24 mouse cellular contexts compared by ENCODE assay signal in genomic region chr2:180990347-180990746, GRCm38 (mm10). TPM values are rescaled to one million over a fixed set of nuclear protein-coding genes. Genes with fewer than 3 reads are reported as not detected.
DNase-seq lines count a peak whose midpoint lies in the region; ATAC-seq lines count a peak whose summit lies in the region.
"Had no signal": no experiment of that assay in that cellular context is flagged by ENCODE, and none has a peak within 500 bp of the region (broad histone marks: within the 10 kb centered on the region; RNA-seq: fewer than 3 reads in every experiment).

No protein-coding gene starts in this region.

- no peak overlapping the region for H3K9ac ChIP-seq in forebrain, embryonic 14.5 days (ENCODE audit: low read length)
- no peak overlapping the region for H3K9ac ChIP-seq in forebrain, embryonic 11.5 days (ENCODE audit: low read length)
- no peak overlapping the region for H3K9ac ChIP-seq in midbrain, embryonic 11.5 days (ENCODE audit: low read length)
- no peak overlapping the region for H3K9ac ChIP-seq in midbrain, embryonic 15.5 days
- no peak overlapping the region for H3K9ac ChIP-seq in forebrain, embryonic 15.5 days (replicated peaks)
- H3K9ac ChIP-seq: embryonic facial prominence, embryonic 12.5 days; hindbrain, embryonic 14.5 days had no signal

- H3K27me3 ChIP-seq in forebrain, embryonic 14.5 days (replicated peaks; ENCODE audit: control insufficient read depth, insufficient read depth, low read length), result no peaks in the 10 kb centered on the region
- no peaks in the 10 kb centered on the region for H3K27me3 ChIP-seq in forebrain, embryonic 11.5 days (ENCODE audit: control insufficient read depth, insufficient read depth, low read length)
- H3K27me3 ChIP-seq in midbrain, embryonic 11.5 days (ENCODE audit: control insufficient read depth, insufficient read depth, low read length), result no peaks in the 10 kb centered on the region
- H3K27me3 ChIP-seq in midbrain, embryonic 15.5 days (replicated peaks), result no peaks in the 10 kb centered on the region
- no peaks in the 10 kb centered on the region for H3K27me3 ChIP-seq in forebrain, embryonic 15.5 days
- H3K27me3 ChIP-seq: CH12.LX; embryonic facial prominence, embryonic 12.5 days had no signal

- ATAC-seq in forebrain, embryonic 14.5 days, result no peak
- ATAC-seq in forebrain, embryonic 11.5 days (replicated peaks; ENCODE audit: low FRiP score), result no peak
- ATAC-seq in midbrain, embryonic 11.5 days (ENCODE audit: low FRiP score), result no peak
- ATAC-seq in midbrain, embryonic 15.5 days (replicated peaks), result no peak
- no peak for ATAC-seq in forebrain, embryonic 15.5 days (replicated peaks)
- ATAC-seq: activated CD4-positive, CD25-positive, alpha-beta regulatory T cell, adult 4 months; intestine, embryonic 16.5 days; Patski had no signal

- WGBS in forebrain, embryonic 14.5 days, result 63% methylated on average over 4 of the region's 4 CpGs
- 80% methylated on average over 4 of the region's 4 CpGs for WGBS in forebrain, embryonic 11.5 days
- whole genome bisulfite sequencing in midbrain, embryonic 11.5 days, result 77% methylated on average over 4 of the region's 4 CpGs
- 59% methylated on average over 4 of the region's 4 CpGs for WGBS in midbrain, embryonic 15.5 days
- WGBS in forebrain, embryonic 15.5 days, result 49% methylated on average over 4 of the region's 4 CpGs

- no peaks in the 10 kb centered on the region for H3K9me3 ChIP-seq in forebrain, embryonic 14.5 days (replicated peaks; ENCODE audit: control insufficient read depth, low read length)
- no peaks in the 10 kb centered on the region for H3K9me3 ChIP-seq in forebrain, embryonic 11.5 days (ENCODE audit: control insufficient read depth, low read length)
- H3K9me3 ChIP-seq in midbrain, embryonic 11.5 days (ENCODE audit: control insufficient read depth, low read length), result no peaks in the 10 kb centered on the region
- H3K9me3 ChIP-seq in midbrain, embryonic 15.5 days, result no peaks in the 10 kb centered on the region
- no peaks in the 10 kb centered on the region for H3K9me3 ChIP-seq in forebrain, embryonic 15.5 days
- H3K9me3 ChIP-seq: embryonic facial prominence, embryonic 12.5 days had no signal

- H3K4me1 ChIP-seq in forebrain, embryonic 14.5 days (ENCODE audit: control insufficient read depth, insufficient read depth, low read length), result no peaks in the 10 kb centered on the region
- H3K4me1 ChIP-seq in forebrain, embryonic 11.5 days (replicated peaks; ENCODE audit: control insufficient read depth, insufficient read depth, low read length), result no peaks in the 10 kb centered on the region
- H3K4me1 ChIP-seq in midbrain, embryonic 11.5 days (ENCODE audit: control insufficient read depth, insufficient read depth, low read length), result peaks cover 7% of the 10 kb centered on the region
- 0 out of 2 replicates have a peak, but pooled peaks cover 6% of the 10 kb centered on the region for H3K4me1 ChIP-seq in midbrain, embryonic 15.5 days
- H3K4me1 ChIP-seq in forebrain, embryonic 15.5 days, result no peaks in the 10 kb centered on the region

- H3K4me2 ChIP-seq in forebrain, embryonic 14.5 days (ENCODE audit: low read length), result no peak overlapping the region
- no peak overlapping the region for H3K4me2 ChIP-seq in forebrain, embryonic 11.5 days (ENCODE audit: low read depth, low read length, severe bottlenecking)
- H3K4me2 ChIP-seq in midbrain, embryonic 11.5 days, result no peak overlapping the region
- no peak overlapping the region for H3K4me2 ChIP-seq in midbrain, embryonic 15.5 days
- H3K4me2 ChIP-seq in forebrain, embryonic 15.5 days (replicated peaks), result no peak overlapping the region
- H3K4me2 ChIP-seq: embryonic facial prominence, embryonic 12.5 days; hindbrain, embryonic 14.5 days had no signal

- no peak overlapping the region for H3K4me3 ChIP-seq in forebrain, embryonic 14.5 days (ENCODE audit: low read depth, low read length)
- no peak overlapping the region for H3K4me3 ChIP-seq in forebrain, embryonic 11.5 days (ENCODE audit: low read depth, low read length)
- no peak overlapping the region for H3K4me3 ChIP-seq in midbrain, embryonic 11.5 days (ENCODE audit: low read depth, low read length)
- H3K4me3 ChIP-seq in midbrain, embryonic 15.5 days, result no peak overlapping the region
- no peak overlapping the region for H3K4me3 ChIP-seq in forebrain, embryonic 15.5 days
- H3K4me3 ChIP-seq: embryonic facial prominence, embryonic 12.5 days had no signal

- H3K36me3 ChIP-seq in forebrain, embryonic 14.5 days (ENCODE audit: control insufficient read depth, insufficient read depth, low read length), result no peaks in the 10 kb centered on the region
- no peaks in the 10 kb centered on the region for H3K36me3 ChIP-seq in forebrain, embryonic 11.5 days (ENCODE audit: control insufficient read depth, insufficient read depth, low read length)
- H3K36me3 ChIP-seq in midbrain, embryonic 11.5 days (ENCODE audit: control insufficient read depth, insufficient read depth, low read length), result no peaks in the 10 kb centered on the region
- H3K36me3 ChIP-seq in midbrain, embryonic 15.5 days (replicated peaks), result no peaks in the 10 kb centered on the region
- no peaks in the 10 kb centered on the region for H3K36me3 ChIP-seq in forebrain, embryonic 15.5 days
- H3K36me3 ChIP-seq: embryonic facial prominence, embryonic 12.5 days had no signal

- no peak overlapping the region for H3K27ac ChIP-seq in forebrain, embryonic 14.5 days (ENCODE audit: low read depth, low read length)
- no peak overlapping the region for H3K27ac ChIP-seq in forebrain, embryonic 11.5 days (ENCODE audit: low read depth, low read length)
- H3K27ac ChIP-seq in midbrain, embryonic 11.5 days (ENCODE audit: low read depth, low read length), result no peak overlapping the region
- no peak overlapping the region for H3K27ac ChIP-seq in midbrain, embryonic 15.5 days
- H3K27ac ChIP-seq in forebrain, embryonic 15.5 days (replicated peaks), result 0 out of 2 replicates have a peak overlapping the region, but pooled peaks have one; percentile 19
- H3K27ac ChIP-seq: embryonic facial prominence, embryonic 12.5 days; hindbrain, embryonic 14.5 days had no signal

- peak; percentile 13 for DNase-seq in forebrain, embryonic 14.5 days (ENCODE audit: low spot score)
- no peak for DNase-seq in forebrain, embryonic 11.5 days (ENCODE audit: low spot score)
- DNase-seq in midbrain, embryonic 11.5 days (ENCODE audit: low spot score, missing footprints), result peak; percentile 44
- no peak for DNase-seq in adrenal gland, adult 18-20 months (ENCODE audit: low spot score in 2 of 2)
- DNase-seq: adrenal gland, adult 2 months; adrenal gland, postnatal 25 days; cerebellum, adult 11 months; cerebellum, adult 8-10 months; cerebellum, postnatal 14 days; embryo, embryonic 11 days; gastrocnemius, postnatal 36 days; heart, adult 11 months; heart, postnatal 14 days; kidney, adult 2 months had no signal

RNA-seq across cellular contexts. Expression of gene Col20a1, which starts 4.0 kb away (rescaled TPM):
- polyA plus RNA-seq in forebrain, embryonic 14.5 days (2014; fragmentation: Nextera tagmentation; extraction: Ambion mirVana), result 0.07 and 0.10 TPM in 2 replicates
- polyA plus RNA-seq in forebrain, embryonic 11.5 days (2014; fragmentation: Nextera tagmentation; extraction: Ambion mirVana), result 0.16 and 0.23 TPM in 2 replicates
- polyA plus RNA-seq in midbrain, embryonic 11.5 days (2014; fragmentation: Nextera tagmentation; extraction: Ambion mirVana), result 0.18 and 0.26 TPM in 2 replicates
- 0.11 and 0.22 TPM in 2 replicates for polyA plus RNA-seq in midbrain, embryonic 15.5 days (2015; fragmentation: Nextera tagmentation; extraction: Ambion mirVana)
- polyA plus RNA-seq in forebrain, embryonic 15.5 days (2015; fragmentation: Nextera tagmentation; extraction: Ambion mirVana), result 0.08 and 0.29 TPM in 2 replicates
- total RNA-seq in adrenal gland, adult 18-20 months (2021), result 1 to 10 TPM; 2.3 to 2.8 TPM
- total RNA-seq: common myeloid progenitor, adult 5-6 weeks had no signal

RNA-seq across cellular contexts. Expression of gene Arfgap1, which starts 23.3 kb away (rescaled TPM):
- 71.7 and 85.4 TPM in 2 replicates for polyA plus RNA-seq in forebrain, embryonic 14.5 days (2014; fragmentation: Nextera tagmentation; extraction: Ambion mirVana)
- 71.5 and 77.4 TPM in 2 replicates for polyA plus RNA-seq in forebrain, embryonic 11.5 days (2014; fragmentation: Nextera tagmentation; extraction: Ambion mirVana)
- polyA plus RNA-seq in midbrain, embryonic 11.5 days (2014; fragmentation: Nextera tagmentation; extraction: Ambion mirVana), result 38.6 and 45.7 TPM in 2 replicates
- 125 and 126 TPM in 2 replicates for polyA plus RNA-seq in midbrain, embryonic 15.5 days (2015; fragmentation: Nextera tagmentation; extraction: Ambion mirVana)
- polyA plus RNA-seq in forebrain, embryonic 15.5 days (2015; fragmentation: Nextera tagmentation; extraction: Ambion mirVana), result 103 and 106 TPM in 2 replicates
- total RNA-seq in adrenal gland, adult 18-20 months (2021), result 10 to 100 TPM; 48.1 to 53.3 TPM

RNA-seq across cellular contexts. Expression of gene Nkain4, which starts 35.8 kb away (rescaled TPM):
- 57.3 and 60.7 TPM in 2 replicates for polyA plus RNA-seq in forebrain, embryonic 14.5 days (2014; fragmentation: Nextera tagmentation; extraction: Ambion mirVana)
- polyA plus RNA-seq in forebrain, embryonic 11.5 days (2014; fragmentation: Nextera tagmentation; extraction: Ambion mirVana), result 33.5 and 36.1 TPM in 2 replicates
- 63.2 and 63.6 TPM in 2 replicates for polyA plus RNA-seq in midbrain, embryonic 11.5 days (2014; fragmentation: Nextera tagmentation; extraction: Ambion mirVana)
- polyA plus RNA-seq in midbrain, embryonic 15.5 days (2015; fragmentation: Nextera tagmentation; extraction: Ambion mirVana), result 77.0 and 94.1 TPM in 2 replicates
- 50.8 and 64.3 TPM in 2 replicates for polyA plus RNA-seq in forebrain, embryonic 15.5 days (2015; fragmentation: Nextera tagmentation; extraction: Ambion mirVana)
- total RNA-seq in adrenal gland, adult 18-20 months (2021), result 10 to 100 TPM in 1 of 2 experiments, 1 to 10 TPM in 1; 6.8 to 11.8 TPM
- total RNA-seq: CH12.LX; common myeloid progenitor, adult 5-6 weeks; gastrocnemius, postnatal 36 days; hematopoietic stem cell, adult 5-6 weeks had no signal
- polyA plus RNA-seq: activated CD4-positive, CD25-positive, alpha-beta regulatory T cell, adult 4 months had no signal

RNA-seq across cellular contexts. Expression of gene Chrna4, which starts 53.0 kb away (rescaled TPM):
- polyA plus RNA-seq in forebrain, embryonic 14.5 days (2014; fragmentation: Nextera tagmentation; extraction: Ambion mirVana), result 13.1 and 14.3 TPM in 2 replicates
- polyA plus RNA-seq in forebrain, embryonic 11.5 days (2014; fragmentation: Nextera tagmentation; extraction: Ambion mirVana), result 18.7 and 19.3 TPM in 2 replicates
- polyA plus RNA-seq in midbrain, embryonic 11.5 days (2014; fragmentation: Nextera tagmentation; extraction: Ambion mirVana), result 41.2 and 44.2 TPM in 2 replicates
- 46.3 and 55.9 TPM in 2 replicates for polyA plus RNA-seq in midbrain, embryonic 15.5 days (2015; fragmentation: Nextera tagmentation; extraction: Ambion mirVana)
- polyA plus RNA-seq in forebrain, embryonic 15.5 days (2015; fragmentation: Nextera tagmentation; extraction: Ambion mirVana), result 8.9 and 10.0 TPM in 2 replicates
- 10 to 100 TPM in 1 of 2 experiments, 1 to 10 TPM in 1; 4.3 to 26.9 TPM for total RNA-seq in adrenal gland, adult 18-20 months (2021)
- total RNA-seq: CH12.LX; common myeloid progenitor, adult 5-6 weeks; hematopoietic stem cell, adult 5-6 weeks had no signal
- polyA plus RNA-seq: activated CD4-positive, CD25-positive, alpha-beta regulatory T cell, adult 4 months had no signal

Comparison
In these comparisons a context has a peak if more than half of its experiments do, and no peak if none do; other contexts are left out.
1. DNase-seq: peak in forebrain, embryonic 14.5 days (single experiment) and midbrain, embryonic 11.5 days (single experiment); none in forebrain, embryonic 11.5 days (single experiment) and adrenal gland, adult 18-20 months (0 of 2).